12 mouse cellular contexts compared by ENCODE assay signal in the genomic region with DNA sequence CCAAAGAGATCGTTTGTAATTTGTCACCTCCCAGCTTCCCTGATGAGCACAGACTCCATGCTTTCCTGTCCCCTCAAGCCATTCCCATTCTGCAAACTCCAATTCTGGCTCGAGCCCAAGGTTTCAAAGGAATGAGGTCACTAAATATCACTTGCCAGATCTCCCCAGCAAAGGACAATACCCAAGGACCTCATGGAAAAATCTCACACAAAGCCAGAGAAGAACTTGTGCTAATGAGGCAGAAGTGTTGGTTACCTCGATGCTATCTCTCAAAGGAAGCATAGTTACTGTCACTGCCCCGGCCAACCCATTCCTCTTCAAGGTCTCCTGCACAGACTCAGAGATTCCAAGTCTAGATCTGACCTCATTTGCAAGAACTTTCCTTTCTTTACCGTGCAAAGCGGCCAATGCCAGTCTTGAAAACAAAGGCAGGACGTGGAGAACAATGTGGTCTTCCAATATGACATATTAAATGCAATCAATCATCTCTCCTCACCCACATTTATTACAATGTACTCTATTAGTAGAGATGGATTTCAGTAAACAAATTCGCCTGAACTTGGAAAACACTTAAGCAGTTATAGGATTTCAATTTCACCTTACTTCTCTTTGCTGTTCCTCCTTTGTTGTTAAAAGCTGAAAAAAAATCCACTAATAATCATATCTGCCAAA. TPM values are rescaled to one million over a fixed set of nuclear protein-coding genes. Genes with fewer than 3 reads are reported as not detected.
A peak's percentile ranks its signal among the peaks of the same experiment; 100 is the strongest.
DNase-seq lines count a peak whose midpoint lies in the region; ATAC-seq and TF ChIP-seq lines count a peak whose summit lies in the region.
"Had no signal": no experiment of that assay in that cellular context is flagged by ENCODE, and none has a peak within 500 bp of the region (broad histone marks: within the 10 kb centered on the region; RNA-seq: fewer than 3 reads in every experiment).

No protein-coding gene starts in this region.

- peak; percentile 62 for DNase-seq in hindbrain, postnatal 0 days (ENCODE audit: low spot score)
- no peak for DNase-seq in hindbrain, embryonic 10.5 days (ENCODE audit: low spot score)
- peak; percentile 75 to 79 for DNase-seq in adrenal gland, postnatal 36 days
- DNase-seq in kidney, adult 8-10 months: peak; percentile 26 to 51
- DNase-seq in lung, postnatal 36 days: peak; percentile 38
- DNase-seq in left cerebral cortex, postnatal 25 days (ENCODE audit: low spot score in 2 of 2): no peak
- DNase-seq: midbrain, embryonic 14.5 days; right cerebral cortex, postnatal 25 days; thymus, postnatal 14 days had no signal

- H3K9ac ChIP-seq in hindbrain, postnatal 0 days (replicated peaks; ENCODE audit: low read length): no peak overlapping the region
- H3K9ac ChIP-seq: embryonic facial prominence, embryonic 15.5 days had no signal

- intact Hi-C loops in left cerebral cortex, postnatal 25 days (cut with DNase I): no loop called here

- no peaks in the 10 kb centered on the region for H3K27me3 ChIP-seq in hindbrain, postnatal 0 days (ENCODE audit: insufficient read depth, low read length)
- H3K27me3 ChIP-seq in hindbrain, embryonic 10.5 days (ENCODE audit: insufficient read depth, poor library complexity, severe bottlenecking): no peaks in the 10 kb centered on the region
- H3K27me3 ChIP-seq: embryonic facial prominence, embryonic 15.5 days had no signal

- no peak for TF ChIP-seq CTCF in hindbrain, postnatal 0 days (IDR thresholded peaks at IDR 0.05; ENCODE audit: low read depth)

- ATAC-seq in hindbrain, postnatal 0 days: peak; percentile 38; the same call in 1 of the 2 replicates
- ATAC-seq in megakaryocyte, adult 5-6 weeks (ENCODE audit: poor library complexity, severe bottlenecking): no peak

- H3K4me3 ChIP-seq in hindbrain, postnatal 0 days (ENCODE audit: low read length): no peak overlapping the region
- H3K4me3 ChIP-seq in hindbrain, embryonic 10.5 days: no peak overlapping the region
- H3K4me3 ChIP-seq: embryonic facial prominence, embryonic 15.5 days had no signal

- no peaks in the 10 kb centered on the region for H3K36me3 ChIP-seq in hindbrain, postnatal 0 days (ENCODE audit: insufficient read depth, low read length)
- no peaks in the 10 kb centered on the region for H3K36me3 ChIP-seq in hindbrain, embryonic 10.5 days
- H3K36me3 ChIP-seq: embryonic facial prominence, embryonic 15.5 days; G1E had no signal

- H3K27ac ChIP-seq in hindbrain, postnatal 0 days: no peak overlapping the region
- H3K27ac ChIP-seq in hindbrain, embryonic 10.5 days: no peak overlapping the region
- H3K27ac ChIP-seq: embryonic facial prominence, embryonic 15.5 days had no signal

- H3K4me2 ChIP-seq in hindbrain, postnatal 0 days (ENCODE audit: low read depth, low read length): no peak overlapping the region
- H3K4me2 ChIP-seq: embryonic facial prominence, embryonic 15.5 days had no signal

- H3K4me1 ChIP-seq in hindbrain, postnatal 0 days (ENCODE audit: insufficient read depth, low read length): no peaks in the 10 kb centered on the region
- H3K4me1 ChIP-seq in hindbrain, embryonic 10.5 days (replicated peaks): no peaks in the 10 kb centered on the region
- H3K4me1 ChIP-seq: embryonic facial prominence, embryonic 15.5 days had no signal

- 55% methylated on average over 8 of the region's 8 CpGs for WGBS in hindbrain, postnatal 0 days
- 84% methylated on average over 8 of the region's 8 CpGs for WGBS in hindbrain, embryonic 10.5 days

- H3K9me3 ChIP-seq in hindbrain, postnatal 0 days (ENCODE audit: low read length): no peaks in the 10 kb centered on the region
- H3K9me3 ChIP-seq in hindbrain, embryonic 10.5 days: no peaks in the 10 kb centered on the region
- H3K9me3 ChIP-seq: embryonic facial prominence, embryonic 15.5 days had no signal

RNA-seq across cellular contexts. Expression of a gene that starts 37.9 kb away (rescaled TPM):
- total RNA-seq in hindbrain, postnatal 0 days (2014; rRNA removed): 53.0 and 65.6 TPM in 2 replicates
- 37.4 and 37.8 TPM in 2 replicates for polyA plus RNA-seq in hindbrain, postnatal 0 days (2015; fragmentation: Nextera tagmentation; extraction: Ambion mirVana)
- polyA plus RNA-seq in hindbrain, embryonic 10.5 days (2016; fragmentation: Nextera tagmentation; extraction: Ambion mirVana): 30.8 and 36.9 TPM in 2 replicates
- 100 to 1,000 TPM; 117 to 150 TPM for total RNA-seq in adrenal gland, postnatal 36 days (2021)
- total RNA-seq in left cerebral cortex, postnatal 25 days (2021): 100 to 1,000 TPM; 347 to 397 TPM
- 0.09 TPM in 1 of 2 replicates, not detected in the other for total RNA-seq in megakaryocyte, adult 5-6 weeks (2015)
- 0.04 TPM in 1 of 2 replicates, not detected in the other for total RNA-seq in megakaryocyte, adult 5-6 weeks (2017)
- polyA plus RNA-seq: G1E had no signal

RNA-seq across cellular contexts. Expression of a gene that starts 58.8 kb away (rescaled TPM):
- total RNA-seq in hindbrain, postnatal 0 days (2014; rRNA removed): 1.2 and 1.7 TPM in 2 replicates
- polyA plus RNA-seq in hindbrain, postnatal 0 days (2015; fragmentation: Nextera tagmentation; extraction: Ambion mirVana): 1.5 and 1.7 TPM in 2 replicates
- 0.67 and 0.77 TPM in 2 replicates for polyA plus RNA-seq in hindbrain, embryonic 10.5 days (2016; fragmentation: Nextera tagmentation; extraction: Ambion mirVana)
- 1 to 10 TPM; 4.8 to 7.2 TPM for total RNA-seq in adrenal gland, postnatal 36 days (2021)
- total RNA-seq in left cerebral cortex, postnatal 25 days (2021): 1 to 10 TPM; 9.4 to 9.7 TPM
- total RNA-seq in megakaryocyte, adult 5-6 weeks (2015): 1.8 and 2.2 TPM in 2 replicates
- total RNA-seq in megakaryocyte, adult 5-6 weeks (2017): 0.29 and 0.41 TPM in 2 replicates
- polyA plus RNA-seq: G1E had no signal

Comparison
In these comparisons a context has a peak if more than half of its experiments do, and no peak if none do; other contexts are left out.
1. DNase-seq: peak in hindbrain, postnatal 0 days (single experiment), adrenal gland, postnatal 36 days (2 of 2), kidney, adult 8-10 months (2 of 2) and lung, postnatal 36 days (single experiment); none in hindbrain, embryonic 10.5 days (single experiment) and left cerebral cortex, postnatal 25 days (0 of 2).
2. RNA of a gene that starts 37.9 kb away (total RNA-seq): 347 to 397 TPM in left cerebral cortex, postnatal 25 days, 117 to 150 TPM in adrenal gland, postnatal 36 days and 53.0 to 65.6 TPM in hindbrain, postnatal 0 days; 0.04 to 0.09 TPM in megakaryocyte, adult 5-6 weeks; every median in the first group is over 10 times any median in the second.